In genomic region chr10:95316675-95317074, GRCm38 (mm10) we compare ENCODE assay signal across 15 mouse cellular contexts.
"Had no signal": no experiment of that assay in that cellular context is flagged by ENCODE, and none has a peak within 500 bp of the region (broad histone marks: within the 10 kb centered on the region; RNA-seq: fewer than 3 reads in every experiment).

No protein-coding gene starts in this region.

- H3K36me3 ChIP-seq: kidney, embryonic 15.5 days; limb, embryonic 10.5 days; liver, embryonic 15.5 days; neural tube, embryonic 12.5 days had no signal

- DNase-seq: kidney, postnatal 14 days; lung, adult 2 months; lung, postnatal 36 days; midbrain, embryonic 14.5 days; right cerebral cortex, adult 18-20 months; right cerebral cortex, postnatal 25 days; thymus, postnatal 4 days had no signal

- H3K9me3 ChIP-seq: kidney, embryonic 15.5 days; limb, embryonic 10.5 days; liver, embryonic 15.5 days; neural tube, embryonic 12.5 days had no signal

- ATAC-seq: lung, postnatal 0 days had no signal

- H3K27ac ChIP-seq: kidney, embryonic 15.5 days; left cerebral cortex, adult 2 months; limb, embryonic 10.5 days; liver, embryonic 15.5 days; neural tube, embryonic 12.5 days had no signal

- H3K4me3 ChIP-seq: kidney, embryonic 15.5 days; left cerebral cortex, adult 2 months; limb, embryonic 10.5 days; liver, embryonic 15.5 days; myocyte; neural tube, embryonic 12.5 days had no signal

- H3K9ac ChIP-seq: kidney, embryonic 15.5 days; liver, embryonic 15.5 days; neural tube, embryonic 12.5 days had no signal

- H3K27me3 ChIP-seq: liver, embryonic 15.5 days had no signal

- H3K4me2 ChIP-seq: liver, embryonic 11.5 days; liver, embryonic 15.5 days had no signal
